ENCODE assay signal across 16 mouse cellular contexts in genomic region chr7:79531142-79531541, GRCm38 (mm10).
DNase-seq lines count a peak whose midpoint lies in the region; ATAC-seq and TF ChIP-seq lines count a peak whose summit lies in the region.
"Had no signal": no experiment of that assay in that cellular context is flagged by ENCODE, and none has a peak within 500 bp of the region (broad histone marks: within the 10 kb centered on the region; RNA-seq: fewer than 3 reads in every experiment).

No protein-coding gene starts in this region.

- H3K27ac ChIP-seq in left cerebral cortex, adult 2 months: peak overlapping the region; percentile 77
- peak overlapping the region; percentile 98 for H3K27ac ChIP-seq in hindbrain, embryonic 13.5 days
- peak overlapping the region; percentile 98 for H3K27ac ChIP-seq in neural tube, embryonic 12.5 days
- H3K27ac ChIP-seq: embryonic facial prominence, embryonic 12.5 days; heart, embryonic 13.5 days had no signal

- H3K9me3 ChIP-seq in hindbrain, embryonic 13.5 days: no peaks in the 10 kb centered on the region
- H3K9me3 ChIP-seq in neural tube, embryonic 12.5 days: no peaks in the 10 kb centered on the region
- H3K9me3 ChIP-seq: embryonic facial prominence, embryonic 12.5 days; G1E; heart, embryonic 13.5 days had no signal

- intact Hi-C loops in left cerebral cortex, adult 2 months (cut with DNase I): no loop called here
- intact Hi-C loops in left cerebral cortex, postnatal 10 days (cut with DNase I): no loop called here

- no peak overlapping the region for H3K4me3 ChIP-seq in left cerebral cortex, adult 2 months
- no peak overlapping the region for H3K4me3 ChIP-seq in hindbrain, embryonic 13.5 days
- H3K4me3 ChIP-seq in neural tube, embryonic 12.5 days: no peak overlapping the region
- H3K4me3 ChIP-seq: embryonic facial prominence, embryonic 12.5 days; heart, embryonic 13.5 days had no signal

- ATAC-seq in hindbrain, embryonic 13.5 days (ENCODE audit: low FRiP score): 0 out of 2 replicates have a peak, but pooled peaks have one; percentile 1
- peak; percentile 0; the same call in 1 of the 2 replicates for ATAC-seq in neural tube, embryonic 12.5 days (ENCODE audit: low FRiP score, low read depth)
- ATAC-seq: activated CD4-positive, CD25-positive, alpha-beta regulatory T cell, adult 4 months; intestine, embryonic 16.5 days had no signal

- H3K36me3 ChIP-seq in hindbrain, embryonic 13.5 days: peaks cover 45% of the 10 kb centered on the region
- peaks cover 48% of the 10 kb centered on the region for H3K36me3 ChIP-seq in neural tube, embryonic 12.5 days
- H3K36me3 ChIP-seq: embryonic facial prominence, embryonic 12.5 days; G1E; heart, embryonic 13.5 days had no signal

- H3K27me3 ChIP-seq in hindbrain, embryonic 13.5 days: peaks cover 18% of the 10 kb centered on the region
- peaks cover 23% of the 10 kb centered on the region for H3K27me3 ChIP-seq in neural tube, embryonic 12.5 days (replicated peaks)

- H3K4me1 ChIP-seq in hindbrain, embryonic 13.5 days (replicated peaks): peaks cover 90% of the 10 kb centered on the region
- peaks cover 90% of the 10 kb centered on the region for H3K4me1 ChIP-seq in neural tube, embryonic 12.5 days

- peak overlapping the region; percentile 56; the same call in 1 of the 2 replicates for H3K9ac ChIP-seq in hindbrain, embryonic 13.5 days
- H3K9ac ChIP-seq in neural tube, embryonic 12.5 days: no peak overlapping the region
- H3K9ac ChIP-seq: embryonic facial prominence, embryonic 12.5 days; heart, embryonic 13.5 days had no signal

- H3K4me2 ChIP-seq in hindbrain, embryonic 13.5 days: no peak overlapping the region
- H3K4me2 ChIP-seq in neural tube, embryonic 12.5 days (replicated peaks): no peak overlapping the region
- H3K4me2 ChIP-seq: embryonic facial prominence, embryonic 12.5 days; heart, embryonic 13.5 days had no signal

- TF ChIP-seq CTCF in left cerebral cortex, adult 2 months (IDR thresholded peaks at IDR 0.05): no peak

- 14% methylated on average over 5 of the region's 5 CpGs for WGBS in hindbrain, embryonic 13.5 days
- 16% methylated on average over 5 of the region's 5 CpGs for whole genome bisulfite sequencing in neural tube, embryonic 12.5 days

- no peak for DNase-seq in left cerebral cortex, adult 2 months (ENCODE audit: extremely low spot score in 1 of 2, low spot score in 2 of 2)
- no peak for DNase-seq in left cerebral cortex, postnatal 10 days (ENCODE audit: extremely low spot score in 1 of 2, low spot score in 2 of 2)
- peak; percentile 59 to 65 for DNase-seq in cerebellum, postnatal 36 days
- DNase-seq in thymus, postnatal 36 days: no peak
- DNase-seq in thymus, postnatal 10 days (ENCODE audit: low spot score in 2 of 2): no peak
- DNase-seq in heart, adult 9 months (ENCODE audit: low spot score in 2 of 2): no peak
- DNase-seq: liver; lung, postnatal 14 days; thymus, adult 18-20 months had no signal

Comparison
In these comparisons a context has a peak if more than half of its experiments do, and no peak if none do; other contexts are left out.
1. DNase-seq: peak in cerebellum, postnatal 36 days (2 of 2); none in left cerebral cortex, adult 2 months (0 of 2), left cerebral cortex, postnatal 10 days (0 of 2), thymus, postnatal 36 days (0 of 2), thymus, postnatal 10 days (0 of 2) and heart, adult 9 months (0 of 2).
2. Peak in every context shown above with its lines, with median percentiles within 50 percentile points of each other: H3K27ac ChIP-seq.